Mouse (Mus musculus) thymus, postnatal 14 days (tissue): ENCODE measurements around the gene Ndufa13.

ENCODE experiments used
- DNase-seq: peaks from one replicate; pipeline ENCODE4 v3.0.0; 2021

The Ndufa13 gene

GRCm38 (mm10) chr8:69906260-69906659, 3.9 kb upstream of the Ndufa13 start:
- DNase-seq = no peak

DNA sequence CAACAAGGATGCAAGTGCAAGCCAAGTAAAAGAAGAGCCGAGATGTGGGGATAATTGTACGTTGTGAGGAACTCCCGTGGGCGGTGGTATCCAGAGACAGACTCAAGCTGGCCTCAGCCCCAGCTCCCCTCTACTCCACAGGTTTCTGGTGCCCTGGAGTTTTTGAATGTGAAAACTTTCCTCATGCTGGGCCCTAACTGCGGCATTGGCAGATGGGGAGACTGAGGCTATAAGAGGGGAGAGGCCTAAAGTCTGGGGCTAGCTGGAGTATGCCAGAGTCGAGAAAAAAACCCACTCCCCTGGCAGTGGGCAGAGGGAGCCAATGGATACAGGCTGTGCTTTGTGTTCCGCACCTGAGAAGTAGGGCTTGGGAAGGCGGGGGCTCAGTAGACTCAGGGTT, 1.7 kb upstream of the Ndufa13 start:
- DNase-seq = no peak

- peak; percentile 99 for DNase-seq
Measured at GRCm38 (mm10) chr8:69903063-69903542, 745 bp upstream of the Ndufa13 start.

DNA sequence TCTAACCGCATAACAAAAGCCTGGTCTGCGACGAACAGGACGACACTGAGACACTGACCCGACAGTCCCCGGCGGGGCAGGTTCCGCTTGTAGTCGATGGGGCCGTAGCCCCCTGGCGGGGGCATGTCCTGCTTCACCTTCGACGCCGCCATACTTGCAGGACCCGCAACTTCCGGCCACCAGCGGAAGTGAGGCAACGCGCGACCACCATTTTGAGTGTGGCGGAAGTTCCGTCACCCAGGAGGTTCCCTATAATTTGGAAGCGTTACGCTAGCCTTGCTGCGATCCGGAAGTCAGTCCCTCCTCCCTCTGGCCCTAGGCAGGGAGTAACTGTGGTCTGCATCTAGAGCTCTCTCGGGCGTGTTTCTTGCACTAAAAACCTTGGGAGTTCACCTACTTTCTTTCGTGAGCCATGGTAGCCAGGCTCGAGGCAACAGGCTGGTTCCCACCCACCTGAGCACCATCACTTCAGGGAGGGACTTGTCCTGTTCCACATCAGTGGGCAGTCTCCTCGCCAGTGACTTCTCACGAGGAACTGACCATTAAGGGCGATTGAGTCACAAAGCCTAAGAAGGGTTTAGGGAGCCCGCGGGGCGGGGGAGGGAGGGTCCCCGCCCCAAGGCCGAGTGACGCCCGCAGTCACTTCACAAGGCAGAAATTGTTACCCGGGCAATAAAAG, 735 bp downstream of the Ndufa13 start:
- DNase-seq = peak; percentile 97

- no peak for DNase-seq
Measured at GRCm38 (mm10) chr8:69900895-69901451, 1.4 kb downstream of the Ndufa13 start.

DNA sequence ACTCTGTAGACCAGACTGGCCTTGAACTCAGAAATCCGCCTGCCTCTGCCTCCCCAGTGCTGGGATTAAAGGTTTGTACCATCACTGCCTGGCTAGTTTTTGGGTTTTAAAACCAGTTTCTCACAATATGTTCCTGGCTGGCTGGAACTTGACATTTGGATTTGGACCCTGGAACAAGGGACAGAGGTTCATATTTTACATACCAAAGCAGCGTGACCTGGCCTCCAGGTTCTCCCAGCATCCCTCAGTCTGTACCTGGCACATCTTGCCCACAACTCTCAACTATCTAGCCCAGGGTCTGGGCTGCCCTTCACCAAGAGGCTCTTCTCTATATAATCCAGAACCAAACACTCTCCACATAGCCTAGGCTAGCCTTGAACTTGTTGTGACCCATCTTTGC, 2.5 kb downstream of the Ndufa13 start:
- DNase-seq = no peak

- DNase-seq = no peak
Measured at GRCm38 (mm10) chr8:69897857-69898256, 4.5 kb downstream of the Ndufa13 start.

DNA sequence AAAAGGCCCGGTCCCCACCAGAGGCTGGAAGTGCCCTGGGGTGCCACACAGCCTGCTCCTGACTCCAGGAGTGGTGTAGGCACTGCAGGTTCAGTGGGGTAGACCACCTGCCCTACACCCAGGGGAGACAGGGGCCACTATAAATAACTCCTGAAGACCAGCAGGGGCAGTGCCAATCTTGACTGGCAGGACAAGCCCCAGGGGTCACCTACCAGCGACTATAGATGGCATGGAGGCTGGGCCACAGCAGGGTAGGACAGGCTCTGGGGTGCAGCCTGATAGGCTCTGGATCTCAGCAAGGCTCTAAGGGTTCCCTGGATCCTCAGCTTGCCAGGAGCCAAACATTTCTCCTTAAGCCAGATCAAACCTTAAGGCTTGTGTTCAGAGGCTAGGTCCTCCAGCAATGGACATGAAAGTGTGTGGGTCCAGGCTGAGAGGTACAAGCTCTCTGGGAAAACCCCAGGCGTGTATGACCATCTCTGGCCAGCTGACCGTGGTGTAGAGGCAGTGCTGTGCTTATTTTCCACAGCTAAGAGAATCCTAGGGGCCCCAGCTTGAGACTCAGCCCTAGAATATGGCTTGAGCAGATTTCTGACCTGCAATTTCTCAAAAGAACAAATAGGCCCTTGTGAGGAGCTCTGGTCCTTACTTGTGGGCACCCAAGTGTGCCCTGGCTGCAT, 6.4 kb downstream of the Ndufa13 start:
- no peak for DNase-seq

DNA sequence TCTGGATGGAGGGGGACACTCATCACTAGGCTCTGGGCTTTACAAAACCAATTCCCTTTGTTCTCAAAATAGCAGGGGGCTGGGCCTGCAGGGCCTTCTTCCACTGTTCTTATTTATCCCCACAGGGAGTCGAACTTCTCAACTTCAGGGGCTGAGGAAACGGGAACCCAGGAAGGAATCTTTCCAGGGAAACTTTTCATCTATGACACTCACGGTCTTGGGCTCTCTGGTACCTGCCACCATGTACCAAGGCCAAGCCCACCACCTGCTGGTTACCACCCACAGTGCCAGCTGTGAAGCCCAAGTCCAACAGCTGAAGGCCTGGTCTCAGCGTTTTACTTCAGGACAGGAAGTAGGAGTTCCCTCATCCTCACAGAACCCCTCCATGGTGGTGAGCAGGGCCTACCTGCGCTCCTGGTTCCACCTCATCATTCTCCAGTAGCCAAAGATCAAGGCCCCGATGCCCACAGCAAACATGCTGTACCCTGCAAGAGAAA, 7.5 kb downstream of the Ndufa13 start:
- no peak for DNase-seq

DNA sequence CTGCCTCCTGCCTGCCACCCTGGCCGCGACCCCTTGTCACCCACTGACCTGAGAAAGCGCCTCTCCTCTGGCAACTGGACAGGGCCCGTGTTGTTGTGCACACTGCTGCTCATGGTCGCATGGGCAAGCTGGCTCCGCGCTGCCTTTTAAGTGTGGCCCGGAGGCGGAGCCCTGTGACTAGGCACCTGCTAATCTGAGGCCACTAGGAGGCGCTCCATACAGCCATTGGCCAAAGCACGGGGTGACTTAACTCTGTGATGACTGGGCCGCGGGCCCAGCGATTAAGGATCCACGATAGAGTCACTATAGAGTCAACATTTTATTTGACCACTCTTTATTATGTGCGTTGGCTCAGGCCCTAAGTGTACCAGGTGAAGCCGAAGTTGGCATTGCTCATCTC, 8.5 kb downstream of the Ndufa13 start:
- DNase-seq = peak; percentile 49

DNA sequence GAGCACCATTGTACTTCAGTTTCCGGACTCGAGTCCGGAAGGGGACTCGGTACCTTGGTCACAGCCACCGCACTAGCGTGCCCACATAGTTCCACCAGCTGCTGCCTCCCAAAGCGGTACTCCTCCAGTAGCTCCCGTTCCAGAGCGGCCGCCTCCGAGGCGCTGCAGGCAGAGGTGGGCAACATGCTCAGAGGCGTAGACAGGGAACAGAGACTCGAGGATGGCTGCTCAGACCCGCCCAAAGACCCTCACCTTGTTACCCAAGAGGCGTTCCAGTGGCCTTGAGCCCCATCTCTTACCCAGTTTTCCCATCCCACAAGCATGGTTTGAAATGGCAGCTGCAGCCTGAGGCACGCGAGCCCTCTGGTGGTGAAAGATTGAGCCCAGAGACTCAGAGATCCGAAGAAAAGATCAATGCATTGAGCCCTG, 11.5 kb downstream of the Ndufa13 start:
- DNase-seq = peak; percentile 50

DNA sequence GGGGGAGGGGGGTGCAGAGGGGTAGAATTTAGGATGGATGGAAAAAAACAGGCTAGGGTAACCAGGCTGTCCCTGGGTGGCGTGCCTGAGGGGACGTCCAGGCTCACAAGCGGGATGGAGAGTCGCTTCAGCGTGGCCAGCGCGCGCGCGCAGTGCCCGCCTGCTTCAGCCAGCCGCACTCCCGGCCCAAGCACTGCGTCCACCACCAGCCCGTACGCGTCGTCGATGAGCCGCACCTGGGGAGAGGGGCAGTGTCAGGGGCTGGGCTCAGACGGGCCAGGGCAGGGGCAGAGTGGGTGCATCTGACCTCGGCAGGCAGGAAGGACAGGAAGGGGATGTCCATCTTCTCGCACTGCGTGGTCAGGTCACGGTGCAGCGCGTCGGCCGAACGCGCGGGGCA, 13.5 kb downstream of the Ndufa13 start:
- no peak for DNase-seq

DNA sequence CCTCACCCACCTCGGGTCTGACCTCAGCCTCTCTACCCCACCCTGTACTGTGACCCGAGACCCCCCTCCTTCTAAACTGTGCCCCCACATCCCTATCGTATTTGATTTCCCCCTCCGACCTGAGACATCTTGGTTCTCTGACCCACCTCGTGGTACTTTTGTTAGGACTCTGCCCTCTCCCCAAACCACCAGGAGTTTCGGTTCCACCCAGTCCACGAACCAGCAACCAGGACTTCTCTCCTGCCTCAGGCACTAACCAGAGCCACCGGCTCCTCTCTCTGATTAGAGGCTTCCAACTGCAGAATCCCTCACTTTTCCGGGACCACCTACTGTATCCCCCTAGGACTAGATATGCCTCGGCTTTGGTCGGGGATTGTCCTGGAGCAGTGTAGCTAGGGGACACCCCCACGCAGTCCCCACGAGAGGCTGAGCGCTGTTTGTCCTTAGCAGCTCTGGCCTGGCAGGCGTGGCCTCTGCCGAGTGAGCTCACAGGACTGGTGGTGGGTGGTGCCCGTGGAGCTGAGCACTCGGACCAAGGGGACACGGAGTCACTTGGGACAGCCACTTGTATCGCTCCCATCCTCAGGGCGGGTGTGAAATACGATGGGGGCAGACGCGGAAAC, 14.0 kb downstream of the Ndufa13 start:
- no peak for DNase-seq

DNA sequence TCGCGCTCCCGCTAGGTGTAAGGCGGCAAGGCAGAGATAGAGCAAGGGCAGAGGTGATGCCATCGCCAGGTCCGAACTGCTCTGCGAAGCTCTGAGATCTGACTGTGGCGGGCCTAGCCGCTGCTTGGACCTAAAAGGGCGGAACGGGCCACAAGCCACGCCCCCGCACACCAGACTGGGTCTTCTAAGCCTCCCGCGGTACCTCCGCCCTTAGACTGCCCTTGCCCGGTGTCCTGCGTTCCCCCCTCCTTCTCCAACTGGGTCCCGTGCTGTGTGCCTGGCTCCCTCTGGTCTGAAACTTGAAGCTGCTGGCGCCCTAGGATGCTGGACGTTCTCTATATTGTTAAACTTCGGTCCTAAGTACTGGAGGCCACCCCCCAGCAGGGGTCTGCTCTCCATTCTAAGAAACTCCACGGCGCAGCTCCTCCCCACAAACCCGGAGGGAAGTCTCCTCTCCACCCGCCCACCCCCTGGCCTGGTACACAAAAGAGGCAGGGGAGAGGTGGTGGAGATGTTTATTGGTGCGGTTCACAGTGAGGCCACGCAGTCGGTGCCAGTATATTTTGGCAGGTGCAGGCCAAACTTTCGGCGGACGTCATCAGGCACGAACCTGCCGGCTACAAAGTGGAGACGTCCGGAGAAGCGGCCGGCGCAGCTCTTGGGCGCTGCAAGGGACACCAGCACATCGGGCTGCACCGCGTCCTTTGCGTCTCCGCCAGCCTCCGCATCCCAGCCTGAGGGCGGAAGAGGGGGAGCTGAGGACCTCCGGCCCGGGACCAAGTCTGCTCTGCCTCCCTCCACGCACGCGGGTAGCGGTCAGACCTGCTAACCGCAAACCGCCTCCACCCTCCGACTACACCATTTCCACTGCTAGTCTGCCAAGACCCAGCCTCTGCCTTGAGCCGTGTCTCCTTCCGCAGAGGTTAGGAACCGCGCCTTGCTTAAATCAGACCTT, 14.8 kb downstream of the Ndufa13 start, which contains the start of gene Cilp2:
Gene Cilp2 (minus strand): TSS at position 399 of the 955 bp plus-strand sequence.
- DNase-seq = no peak

- DNase-seq = no peak
Measured at GRCm38 (mm10) chr8:69884141-69884540, 18.2 kb downstream of the Ndufa13 start.

- DNase-seq = no peak
Measured at GRCm38 (mm10) chr8:69882833-69883600, 19.3 kb downstream of the Ndufa13 start.

DNA sequence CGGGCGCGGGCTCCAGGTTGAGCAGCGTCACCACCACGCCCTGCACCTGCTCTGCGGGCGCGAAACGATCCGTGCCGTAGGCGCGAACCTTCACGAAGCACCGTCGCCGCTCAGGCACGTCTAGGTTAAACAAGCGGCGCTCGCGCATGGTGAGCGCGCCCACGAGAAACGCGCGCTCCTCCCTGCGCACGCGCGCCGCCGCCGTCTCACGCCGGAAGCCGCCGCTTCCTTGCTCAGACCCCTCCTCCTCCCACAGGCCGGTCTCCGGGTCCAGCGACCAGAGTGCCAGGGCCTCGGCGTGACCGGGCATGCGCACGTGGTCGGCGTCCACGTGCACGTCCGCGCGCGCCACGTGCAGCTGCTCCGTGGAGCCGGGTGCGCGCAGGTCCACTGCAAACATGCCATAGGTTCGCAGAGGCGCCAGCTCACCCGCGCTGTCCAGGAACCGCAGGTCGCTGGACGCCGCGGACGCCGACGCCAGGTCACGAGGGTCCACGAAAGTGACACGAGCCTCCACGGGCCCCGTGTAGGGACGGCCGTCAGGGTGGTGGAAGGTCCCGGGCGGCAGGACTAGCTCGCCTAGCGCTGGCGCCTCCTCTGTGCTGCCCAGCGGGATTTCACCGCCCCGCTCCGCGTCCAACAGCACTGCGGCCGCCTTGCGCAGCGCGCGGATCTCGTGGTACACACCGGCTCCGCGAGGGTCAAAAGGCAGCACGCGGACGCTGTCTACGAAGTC, 20.2 kb downstream of the Ndufa13 start:
- DNase-seq = peak; percentile 55

DNA sequence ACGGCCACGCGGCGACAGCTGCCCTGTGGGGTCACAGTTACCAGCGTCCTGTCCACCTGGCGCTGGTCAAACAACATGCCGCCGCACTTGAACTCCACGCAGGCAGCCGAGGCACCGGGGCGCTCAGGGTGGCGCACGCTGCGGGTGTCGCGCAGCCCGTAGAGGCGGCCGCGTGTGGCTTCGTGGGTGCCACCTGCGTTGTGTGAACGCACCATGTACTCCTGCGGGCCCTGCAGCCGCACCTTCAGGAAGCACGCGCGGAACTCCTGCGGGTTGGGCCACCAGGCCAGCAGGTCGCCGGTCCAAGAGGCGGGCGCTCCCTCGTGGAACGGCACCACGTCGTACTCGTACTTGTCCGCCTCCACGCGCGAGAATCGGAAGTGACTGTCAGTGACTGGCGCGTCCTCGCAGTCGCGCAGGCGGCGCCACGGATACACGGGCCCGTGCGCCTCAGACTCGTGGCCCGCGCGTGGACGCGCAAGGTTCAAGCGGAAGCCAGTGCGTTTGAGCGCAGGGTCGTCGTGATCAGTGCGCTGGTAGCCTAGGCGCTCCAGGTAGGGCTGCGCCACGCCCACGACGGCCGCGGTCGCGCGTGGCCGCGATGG, 21.0 kb downstream of the Ndufa13 start:
- DNase-seq = no peak

DNA sequence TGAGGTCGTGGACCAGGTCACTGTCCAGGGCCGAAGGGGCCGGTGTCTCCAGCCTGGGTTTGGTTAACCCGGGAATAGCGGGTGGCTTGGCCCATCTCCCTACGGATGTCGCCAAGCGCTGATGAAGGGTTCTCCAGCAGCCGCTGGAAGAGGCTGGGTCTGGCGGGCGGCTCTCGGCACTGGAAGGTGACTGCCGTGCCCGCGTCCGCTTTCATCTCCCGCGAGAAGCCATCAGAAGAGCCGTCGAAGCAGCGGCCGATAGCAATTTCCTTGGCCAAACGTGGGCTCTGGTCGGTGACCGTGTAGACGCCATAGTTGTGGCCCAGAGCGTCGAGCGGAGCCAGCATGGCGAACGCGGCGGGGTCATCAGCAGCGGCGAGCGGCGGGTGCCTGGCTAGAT, 21.5 kb downstream of the Ndufa13 start:
- DNase-seq = no peak

DNA sequence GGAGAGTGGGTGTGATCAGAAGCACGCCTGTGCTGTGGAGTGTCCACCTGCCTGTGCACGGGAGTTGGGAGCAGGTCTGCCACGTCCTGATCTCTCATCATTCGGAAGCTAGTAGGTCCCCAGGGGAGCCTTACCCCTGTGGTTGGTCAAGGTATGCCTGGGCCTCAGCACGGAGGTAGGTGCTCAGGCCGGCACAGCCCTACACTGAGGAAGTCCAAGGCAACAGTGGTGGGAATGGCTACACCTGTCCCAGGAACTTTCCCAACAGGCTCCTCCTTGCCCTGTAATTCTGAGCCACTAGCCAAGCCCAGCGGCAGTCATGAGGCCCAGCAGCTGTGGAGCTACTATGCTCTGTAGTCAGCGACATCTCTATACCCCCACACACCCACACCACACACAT, 22.7 kb downstream of the Ndufa13 start:
- DNase-seq = no peak
